Mouse (Mus musculus): ENCODE measurements around the gene Ghsr. TPM values are rescaled to one million over a fixed set of nuclear protein-coding genes. Genes with fewer than 3 reads are reported as not detected.

Ghsr gene
- polyA plus RNA-seq (2014; fragmentation: Illumina TruSeq; extraction: RNeasy Lipid Tissue Mini Kit (QIAGEN cat#74804); ENCODE audit: low replicate concordance), result not detected

DNA sequence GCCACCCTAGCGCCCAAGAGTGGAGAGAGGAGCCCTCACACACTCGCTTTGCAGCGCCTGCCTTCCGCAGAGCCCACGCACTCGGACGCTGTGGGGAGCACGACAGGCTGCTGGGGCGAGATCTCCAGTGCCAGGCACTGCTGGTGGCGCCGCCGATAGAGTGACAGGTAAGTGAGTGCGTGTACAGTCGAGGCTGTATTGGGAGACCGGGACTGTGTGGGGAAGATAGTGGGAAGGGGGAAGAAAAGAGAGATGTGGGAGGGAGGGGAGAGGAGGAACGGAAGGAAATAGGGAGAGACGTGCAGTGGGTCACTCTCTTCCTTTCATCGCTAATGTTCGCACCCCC is at the start of gene Ghsr:
TSS of gene Ghsr (plus strand) at position 76 of the 346 bp plus-strand sequence.

Other genes with a start within 250 kb of the Ghsr start
- 29.9 TPM for gene Ect2, start 217.5 kb upstream of the Ghsr start, polyA plus RNA-seq (2014; fragmentation: Illumina TruSeq; extraction: RNeasy Lipid Tissue Mini Kit (QIAGEN cat#74804); ENCODE audit: low replicate concordance)
- 24.7 TPM for gene Nceh1, start 188.4 kb upstream of the Ghsr start, polyA plus RNA-seq (2014; fragmentation: Illumina TruSeq; extraction: RNeasy Lipid Tissue Mini Kit (QIAGEN cat#74804); ENCODE audit: low replicate concordance)
- gene Tnfsf10, start 54.3 kb upstream of the Ghsr start, polyA plus RNA-seq (2014; fragmentation: Illumina TruSeq; extraction: RNeasy Lipid Tissue Mini Kit (QIAGEN cat#74804); ENCODE audit: low replicate concordance), result 93.5 TPM

Data from small intestine, adult 10 weeks (tissue).